Mouse (Mus musculus): ENCODE results near the gene Rogdi. TPM values are rescaled to one million over a fixed set of nuclear protein-coding genes. Genes with fewer than 3 reads are reported as not detected.

Rogdi gene
- polyA plus RNA-seq, 1 experiment from 2014 or later = 58.9 TPM

DNA sequence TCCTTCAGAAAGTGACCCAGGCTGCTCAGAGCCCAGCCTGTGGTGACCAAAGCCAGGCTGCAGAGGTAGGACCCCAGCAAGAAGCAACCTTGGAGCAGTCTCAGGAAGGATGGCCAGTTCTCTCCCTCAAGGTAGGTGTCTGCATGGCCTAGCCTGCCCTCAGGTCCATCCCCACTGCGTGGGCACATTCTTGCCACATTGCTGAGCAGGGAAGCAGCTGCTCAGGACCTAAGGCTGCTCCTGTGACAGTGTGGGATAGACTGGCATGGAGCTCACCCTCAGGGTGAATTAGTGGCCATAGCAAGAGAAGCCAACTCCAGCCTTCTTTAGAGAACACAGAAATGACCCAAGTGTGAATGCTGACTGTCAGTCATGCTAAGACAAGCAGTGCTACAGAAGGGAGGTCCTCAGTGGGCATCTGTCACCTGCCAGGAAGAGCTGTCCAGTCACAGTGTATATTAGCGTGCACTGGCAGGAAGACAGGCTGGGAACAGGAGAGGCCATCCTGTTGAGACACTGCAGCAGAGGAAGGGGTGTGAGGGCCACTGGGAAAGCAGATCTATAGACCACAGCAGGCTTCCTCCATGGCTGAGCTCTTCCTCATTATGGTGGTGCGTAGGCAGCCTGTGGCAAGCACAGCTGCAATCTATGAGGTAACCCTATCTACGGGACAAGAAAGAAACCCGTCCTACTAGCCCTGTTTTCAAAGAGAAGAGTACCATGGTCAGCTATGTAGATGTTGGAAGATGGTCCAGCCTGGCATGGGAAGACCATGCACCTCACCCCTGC lies 44.1 kb downstream of the Rogdi start:
- H3K36me3 ChIP-seq (ENCODE audit: control insufficient read depth, insufficient read depth, low read length) = no peaks in the 10 kb centered on the region
- ATAC-seq (ENCODE audit: insufficient number of reproducible peaks, insufficient read depth, low FRiP score, low read depth) = no peak
- peaks cover 3 to 8% of the 10 kb centered on the region in 2 experiments; a peak in 3 of 4 replicates for H3K4me1 ChIP-seq (ENCODE audit: control insufficient read depth in 2 of 2, insufficient read depth in 2 of 2, low read length in 2 of 2)
- no peak overlapping the region for H3K27ac ChIP-seq (replicated peaks in 1 of 2; ENCODE audit: control insufficient read depth in 1 of 2, insufficient read depth in 1 of 2, low read depth in 2 of 2, low read length in 2 of 2)
- no peak overlapping the region for H3K9ac ChIP-seq (ENCODE audit: low read length)
- WGBS = 67% methylated on average over 5 of the region's 5 CpGs
- H3K27me3 ChIP-seq (ENCODE audit: control insufficient read depth, insufficient read depth, low read length) = no peaks in the 10 kb centered on the region
- H3K9me3 ChIP-seq (ENCODE audit: control insufficient read depth, low read length) = no peaks in the 10 kb centered on the region
- no peak overlapping the region for H3K4me3 ChIP-seq (ENCODE audit: control insufficient read depth in 1 of 2, insufficient read depth in 1 of 2, low read depth in 1 of 2, low read length in 2 of 2)
- H3K4me2 ChIP-seq (ENCODE audit: low read length) = no peak overlapping the region

DNA sequence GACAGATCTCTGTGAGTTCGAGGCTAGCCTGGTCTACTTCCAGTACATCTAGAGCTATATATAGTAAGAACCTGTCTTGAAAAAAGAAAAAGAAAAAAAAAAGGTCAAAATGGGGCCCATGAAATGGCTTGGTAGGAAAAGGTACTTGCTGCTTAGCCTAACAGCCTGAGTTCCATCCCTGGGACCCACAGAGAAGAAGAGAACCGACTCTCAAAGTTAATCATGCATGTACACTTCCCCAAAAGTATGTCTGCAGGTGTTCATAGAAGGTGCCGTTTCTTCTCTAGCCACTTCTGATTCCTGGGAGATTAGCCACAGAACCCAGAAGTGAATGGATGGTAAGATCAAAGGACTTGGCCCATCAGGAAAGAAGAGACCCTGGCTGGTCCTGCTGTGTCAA lies 44.9 kb downstream of the Rogdi start:
- no peak for ATAC-seq (ENCODE audit: insufficient number of reproducible peaks, insufficient read depth, low FRiP score, low read depth)
- Histone ChIP-seq H3K27me3 (ENCODE audit: control insufficient read depth, insufficient read depth, low read length) (no peaks in the 10 kb centered on the region), H3K9ac (ENCODE audit: low read length) (no peak overlapping the region), H3K9me3 (ENCODE audit: control insufficient read depth, low read length) (no peaks in the 10 kb centered on the region), H3K27ac (replicated peaks in 1 of 2; ENCODE audit: control insufficient read depth in 1 of 2, insufficient read depth in 1 of 2, low read depth in 2 of 2, low read length in 2 of 2) (no peak overlapping the region), H3K4me2 (ENCODE audit: low read length) (no peak overlapping the region), H3K4me1 (ENCODE audit: control insufficient read depth in 2 of 2, insufficient read depth in 2 of 2, low read length in 2 of 2) (peaks cover 4 to 10% of the 10 kb centered on the region in 2 experiments), H3K4me3 (ENCODE audit: control insufficient read depth in 1 of 2, insufficient read depth in 1 of 2, low read depth in 1 of 2, low read length in 2 of 2) (no peak overlapping the region), H3K36me3 (ENCODE audit: control insufficient read depth, insufficient read depth, low read length) (no peaks in the 10 kb centered on the region)
- 69% methylated on average over 3 of the region's 3 CpGs for WGBS

- Histone ChIP-seq H3K4me1 (ENCODE audit: control insufficient read depth in 2 of 2, insufficient read depth in 2 of 2, low read length in 2 of 2) (peaks cover 4 to 16% of the 10 kb centered on the region in 2 experiments; a peak in 3 of 4 replicates), H3K36me3 (ENCODE audit: control insufficient read depth, insufficient read depth, low read length) (no peaks in the 10 kb centered on the region), H3K4me2 (ENCODE audit: low read length) (peak overlapping the region; percentile 69), H3K9me3 (ENCODE audit: control insufficient read depth, low read length) (no peaks in the 10 kb centered on the region), H3K9ac (ENCODE audit: low read length) (peak overlapping the region; percentile 77; the same call in 1 of the 2 replicates), H3K4me3 (ENCODE audit: control insufficient read depth in 1 of 2, insufficient read depth in 1 of 2, low read depth in 1 of 2, low read length in 2 of 2) (peak overlapping the region in 1 of 2 experiments; percentile 62; a peak in 2 of 4 replicates), H3K27ac (replicated peaks in 1 of 2; ENCODE audit: control insufficient read depth in 1 of 2, insufficient read depth in 1 of 2, low read depth in 2 of 2, low read length in 2 of 2) (no peak overlapping the region), H3K27me3 (ENCODE audit: control insufficient read depth, insufficient read depth, low read length) (no peaks in the 10 kb centered on the region)
- WGBS = 85% methylated on average over 8 of the region's 8 CpGs
- ATAC-seq (ENCODE audit: insufficient number of reproducible peaks, insufficient read depth, low FRiP score, low read depth) = no peak
Observed at GRCm38 (mm10) chr16:4965392-4966129, 47.8 kb downstream of the Rogdi start.

- H3K36me3 ChIP-seq (ENCODE audit: control insufficient read depth, insufficient read depth, low read length) = peaks cover 3% of the 10 kb centered on the region; the same call in 1 of the 2 replicates
- H3K9ac ChIP-seq (ENCODE audit: low read length) = peak overlapping the region; percentile 77
- peak overlapping the region; percentile 62 to 91 for H3K4me3 ChIP-seq (ENCODE audit: control insufficient read depth in 1 of 2, insufficient read depth in 1 of 2, low read depth in 1 of 2, low read length in 2 of 2)
- peak overlapping the region; percentile 69 for H3K4me2 ChIP-seq (ENCODE audit: low read length)
- 21% methylated on average over 13 of the region's 13 CpGs for WGBS
- ATAC-seq (ENCODE audit: insufficient number of reproducible peaks, insufficient read depth, low FRiP score, low read depth) = 0 out of 2 replicates have a peak, but pooled peaks have one; percentile 1
- H3K4me1 ChIP-seq (ENCODE audit: control insufficient read depth in 2 of 2, insufficient read depth in 2 of 2, low read length in 2 of 2) = peaks cover 4 to 16% of the 10 kb centered on the region in 2 experiments; a peak in 3 of 4 replicates
- H3K9me3 ChIP-seq (ENCODE audit: control insufficient read depth, low read length) = no peaks in the 10 kb centered on the region
- H3K27me3 ChIP-seq (ENCODE audit: control insufficient read depth, insufficient read depth, low read length) = no peaks in the 10 kb centered on the region
- H3K27ac ChIP-seq (replicated peaks in 1 of 2; ENCODE audit: control insufficient read depth in 1 of 2, insufficient read depth in 1 of 2, low read depth in 2 of 2, low read length in 2 of 2) = peak overlapping the region; percentile 63 to 69
Observed at GRCm38 (mm10) chr16:4964731-4965391, 48.5 kb downstream of the Rogdi start.

- WGBS = under 1% methylated on average over 75 of the region's 76 CpGs
- peak within 1 kb of the TSS; percentile 67 to 69 for H3K27ac ChIP-seq (replicated peaks in 1 of 2; ENCODE audit: control insufficient read depth in 1 of 2, insufficient read depth in 1 of 2, low read depth in 2 of 2, low read length in 2 of 2)
- peak within 1 kb of the TSS; percentile 77 for H3K9ac ChIP-seq (ENCODE audit: low read length)
- peak; percentile 95 for ATAC-seq (ENCODE audit: insufficient number of reproducible peaks, insufficient read depth, low FRiP score, low read depth)
- H3K36me3 ChIP-seq (ENCODE audit: control insufficient read depth, insufficient read depth, low read length) = peaks cover 9% of the 10 kb centered on the region; the same call in 1 of the 2 replicates
- peak within 1 kb of the TSS; percentile 62 to 91 for H3K4me3 ChIP-seq (ENCODE audit: control insufficient read depth in 1 of 2, insufficient read depth in 1 of 2, low read depth in 1 of 2, low read length in 2 of 2)
- no peaks in the 10 kb centered on the region for H3K9me3 ChIP-seq (ENCODE audit: control insufficient read depth, low read length)
- no peaks in the 10 kb centered on the region for H3K27me3 ChIP-seq (ENCODE audit: control insufficient read depth, insufficient read depth, low read length)
- H3K4me1 ChIP-seq (ENCODE audit: control insufficient read depth in 2 of 2, insufficient read depth in 2 of 2, low read length in 2 of 2) = peaks cover 4 to 16% of the 10 kb centered on the region in 2 experiments; a peak in 3 of 4 replicates
- peak within 1 kb of the TSS; percentile 69 for H3K4me2 ChIP-seq (ENCODE audit: low read length)
Observed at GRCm38 (mm10) chr16:4963797-4964709, 49.3 kb downstream of the Rogdi start, which contains the start of gene Anks3. TSS of gene Anks3 (minus strand) at chr16:4964205.

DNA sequence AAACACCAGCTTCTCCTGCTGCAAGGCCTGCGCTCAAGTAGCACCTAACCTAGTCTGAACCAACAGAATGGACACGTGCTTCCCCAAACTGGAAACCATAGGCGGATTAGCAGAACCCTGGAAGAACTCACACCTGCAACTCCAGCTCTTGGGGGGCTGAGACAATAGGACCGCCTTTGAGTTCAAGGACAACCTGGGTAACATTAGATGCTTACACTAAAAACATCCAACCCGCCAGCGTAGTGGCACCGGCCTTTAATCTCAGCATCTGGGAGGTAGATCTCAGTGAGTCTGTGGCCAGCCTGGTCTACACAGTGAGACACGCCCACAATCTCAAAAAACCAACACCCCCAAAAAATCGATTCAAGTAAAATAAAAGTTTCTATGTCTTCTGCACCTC lies 50.0 kb downstream of the Rogdi start:
- ATAC-seq (ENCODE audit: insufficient number of reproducible peaks, insufficient read depth, low FRiP score, low read depth) = no peak
- Histone ChIP-seq H3K27ac (replicated peaks in 1 of 2; ENCODE audit: control insufficient read depth in 1 of 2, insufficient read depth in 1 of 2, low read depth in 2 of 2, low read length in 2 of 2) (peak overlapping the region in 1 of 2 experiments; percentile 69; a peak in 2 of 4 replicates), H3K36me3 (ENCODE audit: control insufficient read depth, insufficient read depth, low read length) (peaks cover 9% of the 10 kb centered on the region; the same call in 1 of the 2 replicates)

More for the DNA sequence above, 50.0 kb downstream of the Rogdi start:
- H3K27me3 ChIP-seq (ENCODE audit: control insufficient read depth, insufficient read depth, low read length) = no peaks in the 10 kb centered on the region
- H3K4me2 ChIP-seq (ENCODE audit: low read length) = peak overlapping the region; percentile 69
- no peaks in the 10 kb centered on the region for H3K9me3 ChIP-seq (ENCODE audit: control insufficient read depth, low read length)
- WGBS = 36% methylated on average over 9 of the region's 9 CpGs
- H3K9ac ChIP-seq (ENCODE audit: low read length) = peak overlapping the region; percentile 77
- peaks cover 4 to 16% of the 10 kb centered on the region in 2 experiments; a peak in 3 of 4 replicates for H3K4me1 ChIP-seq (ENCODE audit: control insufficient read depth in 2 of 2, insufficient read depth in 2 of 2, low read length in 2 of 2)
- peak overlapping the region; percentile 62 to 91 for H3K4me3 ChIP-seq (ENCODE audit: control insufficient read depth in 1 of 2, insufficient read depth in 1 of 2, low read depth in 1 of 2, low read length in 2 of 2)
